Mouse (Mus musculus) kidney, postnatal 25 days (tissue): Measurements from ENCODE around the gene Rapgef4.
A peak's percentile ranks its signal among the peaks of the same experiment; 100 is the strongest.

ENCODE experiments used
- DNase-seq, 2 experiments: peaks; one replicate each; pipeline ENCODE4 v3.0.0; 2021; ENCODE audit warnings: mixed read lengths in 2 of 2

Rapgef4 gene

GRCm38 (mm10) chr2:72153851-72154250, 172.8 kb downstream of the Rapgef4 start:
- no peak for DNase-seq

DNA sequence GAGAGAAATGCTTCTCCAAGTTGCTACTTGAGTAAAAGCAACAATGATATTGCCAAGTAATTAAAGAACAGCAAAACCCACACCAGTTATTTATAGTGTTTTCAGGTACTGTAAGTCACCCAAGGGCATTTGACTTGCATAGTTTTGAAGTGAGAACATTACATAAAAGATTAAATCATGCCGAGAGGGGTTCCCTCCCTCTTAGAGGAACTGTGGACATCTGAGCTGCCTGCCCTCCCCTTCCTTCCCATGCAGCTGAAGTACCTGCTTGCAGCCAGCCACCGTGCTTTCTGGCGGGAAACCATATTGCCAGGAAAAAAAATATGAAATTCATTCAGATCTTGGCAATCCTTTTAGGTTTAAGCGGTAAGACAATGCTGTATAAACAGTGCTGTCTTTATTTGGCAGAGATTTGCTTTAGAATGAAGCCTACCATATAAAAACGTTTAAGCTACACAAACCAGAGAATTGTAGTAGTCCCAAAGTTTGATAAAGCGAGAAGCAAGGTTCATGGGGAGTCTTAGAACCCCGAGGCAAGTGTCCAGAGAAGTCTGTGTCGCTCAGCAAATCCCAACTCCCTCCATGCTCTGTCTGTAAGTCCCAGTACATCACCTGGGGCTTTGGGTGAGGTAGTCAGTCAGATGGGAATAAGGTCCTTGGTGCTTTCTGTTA, 174.2 kb downstream of the Rapgef4 start:
- DNase-seq, result peak in 1 of 2 experiments; percentile 64

DNA sequence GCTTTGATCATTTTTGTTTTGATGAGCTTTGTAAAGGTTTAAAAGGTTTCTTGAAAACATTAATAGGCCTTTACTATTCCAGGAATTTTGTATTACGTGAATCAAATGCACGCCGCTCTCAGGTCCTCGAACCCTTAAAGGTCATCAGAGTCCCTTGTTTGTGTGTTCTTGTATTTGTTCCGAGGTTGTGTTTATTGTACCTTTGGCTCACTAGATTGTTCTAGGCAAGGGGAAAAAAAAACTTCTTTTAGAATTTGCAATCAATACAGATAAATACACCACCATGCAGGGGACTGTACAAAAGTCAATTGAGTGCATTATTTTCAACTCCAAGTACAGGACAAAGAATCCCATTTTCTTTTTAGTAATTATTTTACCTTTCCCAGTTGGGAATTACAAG, 175.4 kb downstream of the Rapgef4 start:
- DNase-seq, result no peak

DNA sequence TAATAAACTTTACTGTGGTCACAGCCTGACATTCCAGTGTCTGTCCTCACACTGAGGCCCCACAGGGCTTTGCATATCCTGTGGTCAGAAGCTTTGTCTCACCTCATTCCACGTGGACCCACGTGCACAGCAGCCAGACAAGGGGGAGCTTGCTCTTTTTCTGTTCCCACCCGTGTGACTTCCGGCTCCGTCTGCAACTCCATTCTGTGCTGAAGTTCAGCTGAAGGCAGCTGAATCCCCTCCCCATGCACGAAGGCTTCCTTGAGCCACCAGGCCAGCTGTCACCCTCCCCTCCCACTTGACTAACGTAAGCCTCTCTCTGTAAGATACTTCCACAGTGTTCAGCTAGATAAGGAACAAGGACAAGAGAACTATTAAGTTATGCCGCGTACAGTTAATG, 176.5 kb downstream of the Rapgef4 start:
- no peak for DNase-seq

GRCm38 (mm10) chr2:72158045-72158444, 177.0 kb downstream of the Rapgef4 start:
- no peak for DNase-seq

- no peak for DNase-seq
Observed at GRCm38 (mm10) chr2:72158691-72159225, 177.7 kb downstream of the Rapgef4 start.

- no peak for DNase-seq
Observed at GRCm38 (mm10) chr2:72159281-72159680, 178.2 kb downstream of the Rapgef4 start.

DNA sequence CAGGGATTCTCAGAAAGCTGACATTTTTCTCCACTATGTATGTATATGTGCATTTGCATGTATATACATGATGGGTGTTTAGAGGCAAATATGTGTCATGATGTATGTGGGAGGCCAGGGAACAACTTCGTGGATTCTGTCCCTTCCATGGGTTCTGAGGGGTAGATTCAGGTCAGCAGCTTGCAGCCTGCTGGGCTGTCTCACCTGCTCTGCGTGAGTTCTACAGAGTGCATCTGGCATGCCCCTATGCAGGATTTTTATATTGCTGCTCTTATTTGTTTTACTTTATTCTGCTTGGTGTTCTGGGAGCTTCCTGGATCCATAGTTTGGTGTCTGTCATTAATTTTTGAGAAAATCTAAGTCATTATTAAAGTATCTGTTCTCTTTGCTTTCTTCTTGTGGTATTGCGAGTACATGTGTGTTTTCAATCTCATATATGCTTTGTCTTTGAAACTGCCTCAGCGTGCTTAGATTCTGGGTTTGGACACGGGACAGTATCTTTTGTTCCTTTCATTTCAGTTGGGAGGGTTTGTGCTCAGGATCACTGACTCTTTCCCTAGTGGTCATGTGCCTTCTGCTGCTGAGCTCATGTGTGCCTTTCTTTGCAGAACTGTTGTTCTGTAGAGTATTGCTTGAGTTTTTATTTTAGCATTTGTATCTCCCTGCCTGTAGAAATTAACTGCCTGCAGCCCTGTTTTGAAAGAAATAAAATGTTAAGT, 184.3 kb downstream of the Rapgef4 start:
- DNase-seq, result no peak

GRCm38 (mm10) chr2:72169451-72170100, 188.5 kb downstream of the Rapgef4 start:
- DNase-seq, result no peak

- DNase-seq, result no peak
Observed at GRCm38 (mm10) chr2:72170546-72170945, 189.5 kb downstream of the Rapgef4 start.

- DNase-seq, result no peak
Observed at GRCm38 (mm10) chr2:72171204-72171603, 190.2 kb downstream of the Rapgef4 start.

- no peak for DNase-seq
Observed at GRCm38 (mm10) chr2:72173010-72173409, 192.0 kb downstream of the Rapgef4 start.

DNA sequence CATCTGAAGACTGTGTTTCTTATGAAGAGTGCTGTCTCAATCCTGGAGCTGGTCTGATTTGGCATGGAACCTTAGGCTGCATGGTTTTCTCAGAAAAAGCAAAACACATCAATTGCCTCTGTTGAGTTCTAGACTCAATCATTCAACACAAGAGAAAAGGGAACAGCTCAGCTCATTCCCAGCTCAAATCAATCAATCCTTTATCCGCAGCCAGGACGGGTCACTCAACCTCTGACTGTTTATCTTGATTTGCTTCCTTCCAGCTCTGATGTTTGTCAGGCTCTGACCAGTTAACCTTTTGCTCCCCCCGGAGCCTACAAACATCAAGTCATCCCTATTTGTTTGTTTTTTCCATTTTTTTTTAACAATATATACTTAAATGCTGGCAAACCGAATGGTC, 192.8 kb downstream of the Rapgef4 start:
- no peak for DNase-seq

DNA sequence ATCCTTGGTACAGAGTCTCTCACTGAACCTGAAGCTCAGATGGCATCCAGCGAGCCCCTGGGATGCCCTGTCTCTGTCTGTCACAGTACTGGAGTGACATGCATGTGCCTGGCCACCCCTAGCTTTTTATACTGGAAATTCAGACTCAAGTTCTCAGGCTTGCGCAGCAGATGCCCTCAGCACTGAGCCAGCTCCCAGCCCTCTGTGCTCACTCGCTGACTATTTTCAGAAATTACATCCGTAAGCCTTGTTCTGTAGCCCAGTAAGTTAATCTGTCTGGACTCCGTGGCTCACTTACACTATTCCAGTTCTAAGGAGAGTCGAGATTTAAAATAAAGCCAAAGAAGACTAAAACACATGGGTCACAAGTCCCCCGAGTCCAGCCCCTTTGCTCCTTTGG, 194.5 kb downstream of the Rapgef4 start:
- no peak for DNase-seq

GRCm38 (mm10) chr2:72175971-72176370, 194.9 kb downstream of the Rapgef4 start:
- DNase-seq, result peak in 1 of 2 experiments; percentile 58

DNA sequence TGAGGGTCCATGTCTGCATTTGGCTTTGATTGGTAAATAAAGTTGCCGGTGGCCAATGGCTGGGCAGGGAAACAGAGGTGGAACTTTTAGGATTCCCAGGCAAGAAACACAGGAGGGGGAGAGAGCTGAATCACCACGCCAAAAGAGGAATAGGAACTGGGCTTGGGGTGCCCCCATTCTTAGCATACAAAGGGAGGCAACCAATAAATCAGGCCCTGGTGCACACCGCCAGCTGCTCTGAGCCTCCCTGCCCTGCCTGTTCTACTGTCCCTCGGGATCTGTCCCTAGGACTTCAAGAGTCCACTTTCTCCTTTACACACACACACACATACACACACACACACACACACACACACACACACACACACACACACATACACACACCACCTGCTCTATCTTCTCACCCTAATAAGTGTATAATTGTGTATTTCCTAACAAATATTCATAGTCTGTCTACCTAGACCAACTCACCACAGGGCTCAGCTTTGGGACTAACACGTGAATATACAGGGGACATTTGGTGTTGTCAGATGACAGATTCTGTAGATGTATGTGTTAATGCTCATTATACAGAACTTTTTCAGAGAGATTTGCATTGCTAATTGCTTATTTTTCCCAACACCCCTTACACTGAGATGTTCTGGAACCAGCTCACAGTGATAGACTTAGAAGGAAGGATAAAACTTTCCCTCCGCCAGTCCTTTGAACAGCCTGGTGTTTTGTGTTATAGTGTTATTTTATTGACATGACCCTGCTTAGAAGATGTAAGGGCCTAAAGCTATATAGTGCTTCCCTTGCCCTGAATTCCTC, 196.4 kb downstream of the Rapgef4 start:
- no peak for DNase-seq

GRCm38 (mm10) chr2:72178025-72178424, 197.0 kb downstream of the Rapgef4 start:
- DNase-seq, result no peak

GRCm38 (mm10) chr2:72178515-72178914, 197.5 kb downstream of the Rapgef4 start:
- no peak for DNase-seq

- DNase-seq, result no peak
Observed at GRCm38 (mm10) chr2:72179600-72180301, 198.7 kb downstream of the Rapgef4 start.

GRCm38 (mm10) chr2:72181443-72181842, 200.4 kb downstream of the Rapgef4 start:
- DNase-seq, result no peak

GRCm38 (mm10) chr2:72183751-72184150, 202.7 kb downstream of the Rapgef4 start:
- DNase-seq, result no peak
